Mouse (Mus musculus): ENCODE measurements around the gene Dgkd.

- no peak for TF ChIP-seq CTCF (IDR thresholded peaks at IDR 0.05; ENCODE audit: low read depth)
- no peak for TF ChIP-seq EP300 (IDR thresholded peaks at IDR 0.05; ENCODE audit: low read depth)
Measured at GRCm38 (mm10) chr1:87899701-87900100, 46.6 kb downstream of the Dgkd start.

All from liver, postnatal 0 days (tissue).